ENCODE assay signal across 20 mouse cellular contexts in the genomic region with DNA sequence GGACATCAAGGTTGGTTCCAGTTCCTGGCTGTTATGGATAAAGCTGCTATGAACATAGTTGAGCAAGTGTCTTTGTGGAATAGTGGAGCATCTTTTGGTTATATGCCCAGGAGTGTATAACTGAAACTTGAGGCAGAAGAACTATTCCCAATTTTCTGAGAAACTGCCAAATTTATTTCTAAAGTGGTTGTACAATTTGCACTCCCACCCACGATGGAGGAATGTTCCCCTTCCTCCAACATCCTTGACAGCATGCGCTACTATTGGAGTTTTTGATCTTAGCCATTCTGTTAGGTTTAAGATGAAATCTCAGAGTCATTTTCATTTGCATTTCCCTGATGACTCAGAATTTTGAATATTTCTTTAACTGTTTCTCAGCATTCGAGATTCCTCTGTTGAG.
DNase-seq lines count a peak whose midpoint lies in the region; TF ChIP-seq lines count a peak whose summit lies in the region.
"Had no signal": no experiment of that assay in that cellular context is flagged by ENCODE, and none has a peak within 500 bp of the region (broad histone marks: within the 10 kb centered on the region; RNA-seq: fewer than 3 reads in every experiment).

No protein-coding gene starts in this region.

- DNase-seq in layer of hippocampus, adult 11-12 months (ENCODE audit: low spot score): peak; percentile 8
- no peak for DNase-seq in layer of hippocampus, postnatal 25 days (ENCODE audit: extremely low spot score in 1 of 2, low spot score in 1 of 2)
- DNase-seq in right cerebral cortex, adult 18-20 months: peak; percentile 18
- no peak for DNase-seq in right cerebral cortex, postnatal 14 days
- DNase-seq in layer of hippocampus, adult 2 months (ENCODE audit: low spot score in 2 of 2): peak; percentile 10 to 61
- DNase-seq in layer of hippocampus, adult 9-10 months (ENCODE audit: low spot score): peak; percentile 5
- no peak for DNase-seq in kidney, postnatal 4 days
- DNase-seq in gastrocnemius, postnatal 4 days (ENCODE audit: low spot score in 2 of 2): no peak
- DNase-seq: adrenal gland, adult 2 months; adrenal gland, postnatal 25 days; cerebellum, adult 8-10 months; cerebellum, postnatal 14 days; embryo, embryonic 11 days; gastrocnemius, postnatal 14 days had no signal

- no peak for TF ChIP-seq CTCF in layer of hippocampus, adult 2 months (conservative IDR thresholded peaks at IDR 0.05)

- H3K27ac ChIP-seq in layer of hippocampus, adult 2 months: no peak overlapping the region
- H3K27ac ChIP-seq: embryonic facial prominence, embryonic 15.5 days; forebrain, embryonic 10.5 days; hindbrain, embryonic 10.5 days; hindbrain, embryonic 14.5 days had no signal

- H3K4me3 ChIP-seq in layer of hippocampus, adult 2 months: no peak overlapping the region
- H3K4me3 ChIP-seq: embryonic facial prominence, embryonic 15.5 days; erythroblast, embryonic 14.5 days; forebrain, embryonic 10.5 days; heart, embryonic 12.5 days; hindbrain, embryonic 10.5 days had no signal

Comparison
In these comparisons a context has a peak if more than half of its experiments do, and no peak if none do; other contexts are left out.
1. DNase-seq: peak in layer of hippocampus, adult 11-12 months (single experiment), right cerebral cortex, adult 18-20 months (single experiment), layer of hippocampus, adult 2 months (2 of 2) and layer of hippocampus, adult 9-10 months (single experiment); none in layer of hippocampus, postnatal 25 days (0 of 2), right cerebral cortex, postnatal 14 days (single experiment), kidney, postnatal 4 days (0 of 2) and gastrocnemius, postnatal 4 days (0 of 2).